8 mouse cellular contexts compared by ENCODE assay signal in genomic region chr2:29252059-29252598, GRCm38 (mm10). TPM values are rescaled to one million over a fixed set of nuclear protein-coding genes. Genes with fewer than 3 reads are reported as not detected.
A peak's percentile ranks its signal among the peaks of the same experiment; 100 is the strongest.
DNase-seq lines count a peak whose midpoint lies in the region; ATAC-seq lines count a peak whose summit lies in the region.

No protein-coding gene starts in this region.

- intact Hi-C loops in heart, postnatal 10 days (cut with DNase I), result no loop called here

- peaks cover 89% of the 10 kb centered on the region for H3K27me3 ChIP-seq in embryonic facial prominence, embryonic 15.5 days
- peaks cover 60% of the 10 kb centered on the region for H3K27me3 ChIP-seq in limb, embryonic 11.5 days (ENCODE audit: control insufficient read depth, insufficient read depth, low read length)
- peaks cover 97% of the 10 kb centered on the region for H3K27me3 ChIP-seq in midbrain, embryonic 10.5 days (ENCODE audit: low read depth, poor library complexity, severe bottlenecking)

- H3K4me1 ChIP-seq in embryonic facial prominence, embryonic 15.5 days, result peaks cover 36% of the 10 kb centered on the region
- H3K4me1 ChIP-seq in limb, embryonic 11.5 days (ENCODE audit: control insufficient read depth, insufficient read depth, low read length), result peaks cover 42% of the 10 kb centered on the region
- H3K4me1 ChIP-seq in midbrain, embryonic 10.5 days, result peaks cover 70% of the 10 kb centered on the region

- peak overlapping the region; percentile 100 for H3K4me2 ChIP-seq in embryonic facial prominence, embryonic 15.5 days (replicated peaks)
- peak overlapping the region; percentile 97 for H3K4me2 ChIP-seq in limb, embryonic 11.5 days (ENCODE audit: low read depth, severe bottlenecking)

- no peaks in the 10 kb centered on the region for H3K36me3 ChIP-seq in embryonic facial prominence, embryonic 15.5 days
- H3K36me3 ChIP-seq in limb, embryonic 11.5 days (ENCODE audit: control insufficient read depth, insufficient read depth, low read length), result no peaks in the 10 kb centered on the region
- H3K36me3 ChIP-seq in midbrain, embryonic 10.5 days, result no peaks in the 10 kb centered on the region; the same call in 1 of the 2 replicates

- DNase-seq in Muller cell, postnatal 12 days (ENCODE audit: inconsistent ontology term), result peak; percentile 69
- DNase-seq in heart, postnatal 10 days, result peak; percentile 64 to 70
- DNase-seq in limb, embryonic 11.5 days (ENCODE audit: low spot score), result peak; percentile 72
- DNase-seq in midbrain, embryonic 10.5 days (ENCODE audit: low spot score), result peak; percentile 74
- peak; percentile 20 to 43 for DNase-seq in spleen, postnatal 10 days (ENCODE audit: low spot score in 2 of 2)
- no peak for DNase-seq in layer of hippocampus, adult 11-12 months (ENCODE audit: low spot score)

- H3K9ac ChIP-seq in embryonic facial prominence, embryonic 15.5 days, result peak overlapping the region; percentile 54
- peak overlapping the region; percentile 52; the same call in 1 of the 2 replicates for H3K9ac ChIP-seq in limb, embryonic 11.5 days (ENCODE audit: low read length)

- WGBS in embryonic facial prominence, embryonic 15.5 days, result under 1% methylated on average over 49 of the region's 49 CpGs
- WGBS in limb, embryonic 11.5 days, result under 1% methylated on average over 48 of the region's 49 CpGs
- under 1% methylated on average over 49 of the region's 49 CpGs for whole genome bisulfite sequencing in midbrain, embryonic 10.5 days

- peak; percentile 34 for ATAC-seq in CD4-positive, CD25-positive, alpha-beta regulatory T cell, adult 4 months
- ATAC-seq in embryonic facial prominence, embryonic 15.5 days (ENCODE audit: insufficient number of reproducible peaks, low FRiP score, low TSS enrichment, low read depth), result no peak
- no peak for ATAC-seq in limb, embryonic 11.5 days (ENCODE audit: insufficient number of reproducible peaks, low FRiP score, low TSS enrichment, low read depth)

- H3K27ac ChIP-seq in embryonic facial prominence, embryonic 15.5 days (replicated peaks), result no peak overlapping the region
- no peak overlapping the region for H3K27ac ChIP-seq in limb, embryonic 11.5 days (replicated peaks; ENCODE audit: low read depth, low read length)
- peak overlapping the region; percentile 90 for H3K27ac ChIP-seq in midbrain, embryonic 10.5 days (replicated peaks)

- no peaks in the 10 kb centered on the region for H3K9me3 ChIP-seq in embryonic facial prominence, embryonic 15.5 days (replicated peaks)
- H3K9me3 ChIP-seq in limb, embryonic 11.5 days (ENCODE audit: control insufficient read depth, low read length), result no peaks in the 10 kb centered on the region
- no peaks in the 10 kb centered on the region for H3K9me3 ChIP-seq in midbrain, embryonic 10.5 days (replicated peaks)

- peak overlapping the region; percentile 64 for H3K4me3 ChIP-seq in embryonic facial prominence, embryonic 15.5 days (replicated peaks)
- peak overlapping the region; percentile 60 for H3K4me3 ChIP-seq in limb, embryonic 11.5 days (ENCODE audit: low read depth, low read length)
- peak overlapping the region; percentile 80 for H3K4me3 ChIP-seq in midbrain, embryonic 10.5 days

RNA-seq across cellular contexts. Expression of gene Ntng2, which starts 0.7 kb away (rescaled TPM):
- polyA plus RNA-seq in CD4-positive, CD25-positive, alpha-beta regulatory T cell, adult 4 months (2017; shearing (Covaris generic)), result 1 to 10 TPM; 2.4 to 3.1 TPM
- 0.88 and 1.2 TPM in 2 replicates for polyA plus RNA-seq in embryonic facial prominence, embryonic 15.5 days (2015; fragmentation: Nextera tagmentation; extraction: Ambion mirVana)
- 1 to 10 TPM; 3.0 to 3.4 TPM for total RNA-seq in heart, postnatal 10 days (2021)
- polyA plus RNA-seq in limb, embryonic 11.5 days (2014; fragmentation: Nextera tagmentation; extraction: Ambion mirVana), result 0.60 and 0.68 TPM in 2 replicates
- polyA plus RNA-seq in midbrain, embryonic 10.5 days (2016; fragmentation: Nextera tagmentation; extraction: Ambion mirVana), result 1.6 and 2.8 TPM in 2 replicates
